Mouse (Mus musculus) retina, postnatal 1 day (tissue): ENCODE measurements around the gene Krtcap3.
"Not testable (repeated sequence)": the region's sequence is repeated elsewhere in the genome, so short reads cannot be mapped to it uniquely, and the experiment has no call there.

Experiments used
- DNase-seq: peaks from one replicate; pipeline ENCODE4 v3.0.0-alpha.2; 2012

The Krtcap3 gene

GRCm38 (mm10) chr5:31251541-31252101 lies at the start of gene Krtcap3:
Krtcap3 (plus strand) TSS chr5:31251691.
- DNase-seq, result peak; percentile 43

GRCm38 (mm10) chr5:31201742-31202590 lies 49.5 kb upstream of the Krtcap3 start, which contains the start of gene Zfp513:
Zfp513 (minus strand) TSS chr5:31202303.
- peak; percentile 99 for DNase-seq

GRCm38 (mm10) chr5:31202933-31203332 lies 48.6 kb upstream of the Krtcap3 start:
- DNase-seq, result no peak

- no peak for DNase-seq
These were observed 47.6 kb upstream of the Krtcap3 start for GRCm38 (mm10) chr5:31203866-31204265.

GRCm38 (mm10) chr5:31204421-31204820 lies 47.1 kb upstream of the Krtcap3 start:
- no peak for DNase-seq

- not testable (repeated sequence) for DNase-seq
These were observed 34.9 kb upstream of the Krtcap3 start for GRCm38 (mm10) chr5:31216554-31216953.

GRCm38 (mm10) chr5:31218294-31218693 lies 33.2 kb upstream of the Krtcap3 start:
- peak; percentile 8 for DNase-seq

GRCm38 (mm10) chr5:31219070-31219469 lies 32.4 kb upstream of the Krtcap3 start:
- peak; percentile 54 for DNase-seq

- DNase-seq, result no peak
These were observed 32.0 kb upstream of the Krtcap3 start for GRCm38 (mm10) chr5:31219474-31219873.

GRCm38 (mm10) chr5:31219911-31220447 lies 31.5 kb upstream of the Krtcap3 start:
- DNase-seq, result peak; percentile 80

GRCm38 (mm10) chr5:31220448-31221303 lies 30.8 kb upstream of the Krtcap3 start, which contains the start of gene Ppm1g:
Ppm1g (minus strand) TSS chr5:31220687.
- DNase-seq, result peak; percentile 97

- peak; percentile 78 for DNase-seq
These were observed 30.1 kb upstream of the Krtcap3 start for GRCm38 (mm10) chr5:31221304-31221945.

- no peak for DNase-seq
These were observed 28.8 kb upstream of the Krtcap3 start for GRCm38 (mm10) chr5:31222696-31223095.

GRCm38 (mm10) chr5:31226641-31227040 lies 24.9 kb upstream of the Krtcap3 start:
- no peak for DNase-seq

GRCm38 (mm10) chr5:31240637-31241521 lies 10.6 kb upstream of the Krtcap3 start, which contains the start of the genes Nrbp1 and Gm9970:
Nrbp1 (plus strand) TSS chr5:31240864.
Gm9970 (minus strand) TSS chr5:31241232.
- DNase-seq, result peak; percentile 97

- no peak for DNase-seq
These were observed 9.9 kb upstream of the Krtcap3 start for GRCm38 (mm10) chr5:31241522-31242034.

GRCm38 (mm10) chr5:31242191-31242590 lies 9.3 kb upstream of the Krtcap3 start:
- DNase-seq, result no peak

GRCm38 (mm10) chr5:31250716-31251115 lies 775 bp upstream of the Krtcap3 start:
- DNase-seq, result peak; percentile 7

- no peak for DNase-seq
These were observed 660 bp downstream of the Krtcap3 start for GRCm38 (mm10) chr5:31252151-31252550.

- no peak for DNase-seq
These were observed 1.5 kb downstream of the Krtcap3 start for GRCm38 (mm10) chr5:31252795-31253545.
